Mouse (Mus musculus) cerebellum, adult 2 months (tissue): ENCODE data around the gene Gm49630. TPM values are rescaled to one million over a fixed set of nuclear protein-coding genes. Genes with fewer than 3 reads are reported as not detected.
"Not testable (repeated sequence)": the region's sequence is repeated elsewhere in the genome, so short reads cannot be mapped to it uniquely, and the experiment has no call there.

Experiments used
- DNase-seq, 2 experiments: peaks; one replicate each; pipeline ENCODE4 v3.0.0; 2021
- H3K27ac ChIP-seq: fragments of 200-500 bp; 2 replicates; pipeline ENCODE4 v1.5.1; 2012; ENCODE audit warnings: low read length, control low read depth, inconsistent platforms; ENCODE audit not compliant: insufficient read depth
- H3K27me3 ChIP-seq: fragments of 200-500 bp; 2 replicates; pipeline ENCODE4 v1.6.1; 2012; ENCODE audit warnings: inconsistent platforms, mild to moderate bottlenecking, low read length, moderate library complexity; ENCODE audit not compliant: control insufficient read depth, insufficient read depth
- H3K4me1 ChIP-seq: fragments of 200-500 bp; 2 replicates; pipeline ENCODE4 v1.6.1; 2011; ENCODE audit warnings: low read length; ENCODE audit not compliant: control insufficient read depth, insufficient read depth
- H3K4me3 ChIP-seq: fragments of 200-500 bp; replicated peaks from 2 replicates; pipeline ENCODE3; 2011; ENCODE audit warnings: mild to moderate bottlenecking, low read depth, low read length, control low read depth; ENCODE audit not compliant: insufficient read depth
- CTCF ChIP-seq: fragments of 200-500 bp; IDR thresholded peaks from 2 replicates; pipeline ENCODE4 v1.5.1; 2011; ENCODE audit warnings: low read depth, mild to moderate bottlenecking, control low read depth, low read length, moderate library complexity, borderline replicate concordance; ENCODE audit not compliant: insufficient read depth
- WGBS: fragments of 180-500 bp; shearing (Covaris S2); methylation state at CpG from one replicate; pipeline ENCODE4 v1.1.7; 2018; 5-methylcytosine and 5-hydroxymethylcytosine counted together
- polyA plus RNA-seq: library from polyadenylated mRNA; depleted of rRNA; stranded (reverse); fragments of >200 nt; gene quantifications from 2 replicates; pipeline ENCODE4 v1.2.3, GENCODE M21; 2012; rRNA removed

Gm49630 gene
- not detected in 2 replicates for polyA plus RNA-seq

DNA sequence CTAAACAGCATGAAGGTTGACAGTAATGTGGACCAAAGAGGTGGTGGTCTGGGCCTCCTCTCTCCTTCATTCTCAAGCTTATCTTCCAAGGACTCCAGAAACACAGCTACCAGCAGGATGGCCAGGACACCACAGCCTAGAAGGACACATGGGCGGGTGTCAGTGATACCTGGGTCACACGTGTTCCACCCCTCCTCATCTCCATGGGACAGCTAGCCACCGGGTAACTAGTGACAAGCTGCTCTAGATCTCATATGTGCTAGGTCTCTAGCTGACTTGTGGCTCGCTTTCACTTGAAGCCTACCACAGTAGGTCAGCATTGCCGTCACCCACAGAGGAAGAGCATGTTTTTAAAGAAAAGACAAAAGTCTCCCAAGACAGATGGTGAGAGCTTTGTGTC lies at the start of gene Gm49630:
Gene Gm49630 (minus strand): TSS at position 101 of the 400 bp plus-strand sequence.
- 96% methylated on average over 3 of the region's 5 CpGs for WGBS
- not testable (repeated sequence) for DNase-seq, H3K4me1 ChIP-seq, H3K27me3 ChIP-seq, H3K27ac ChIP-seq, H3K4me3 ChIP-seq

DNA sequence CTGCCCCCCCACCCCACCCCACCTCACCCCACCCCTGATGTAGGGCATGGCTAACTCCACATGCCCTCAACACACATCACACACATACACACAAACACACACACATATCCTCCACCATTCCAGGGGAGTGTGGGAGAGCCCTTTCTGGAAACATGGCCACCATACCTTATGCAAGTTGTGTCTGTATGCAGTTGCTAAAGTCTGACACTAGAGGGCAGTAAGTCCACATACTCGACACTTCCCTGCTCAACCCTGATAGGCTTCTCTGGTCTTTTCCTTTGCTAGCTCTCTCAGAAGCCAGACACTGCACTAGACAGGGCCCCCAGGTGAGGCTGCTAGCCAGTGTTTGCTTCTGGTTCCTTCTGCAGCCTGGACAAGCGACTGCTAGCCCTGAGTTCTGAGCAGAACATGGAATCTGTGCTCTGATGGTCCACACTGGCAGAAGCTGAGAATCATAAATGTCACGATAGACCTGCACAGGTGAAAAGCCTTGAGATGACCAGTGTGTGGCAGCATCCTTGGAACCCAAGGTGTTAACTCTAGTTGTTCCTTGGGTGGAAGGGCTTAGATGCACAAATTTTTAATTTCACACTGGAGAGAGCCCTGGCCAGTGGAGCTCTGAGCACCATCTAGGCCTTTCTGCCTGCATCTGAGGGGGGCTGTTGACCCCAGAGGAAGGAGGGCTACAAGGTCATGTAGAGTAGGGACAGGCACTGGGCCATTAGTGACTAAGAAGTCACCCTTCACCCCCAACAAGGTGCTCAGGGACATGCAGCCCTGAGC lies 48.6 kb upstream of the Gm49630 start:
- 33% methylated on average over 3 of the region's 3 CpGs for WGBS
- H3K4me1 ChIP-seq, H3K27ac ChIP-seq, H3K27me3 ChIP-seq, H3K4me3 ChIP-seq: not testable (repeated sequence)
- TF ChIP-seq CTCF = peak; percentile 29; the same call in 1 of the 2 replicates
- peak; percentile 2 to 15 for DNase-seq

DNA sequence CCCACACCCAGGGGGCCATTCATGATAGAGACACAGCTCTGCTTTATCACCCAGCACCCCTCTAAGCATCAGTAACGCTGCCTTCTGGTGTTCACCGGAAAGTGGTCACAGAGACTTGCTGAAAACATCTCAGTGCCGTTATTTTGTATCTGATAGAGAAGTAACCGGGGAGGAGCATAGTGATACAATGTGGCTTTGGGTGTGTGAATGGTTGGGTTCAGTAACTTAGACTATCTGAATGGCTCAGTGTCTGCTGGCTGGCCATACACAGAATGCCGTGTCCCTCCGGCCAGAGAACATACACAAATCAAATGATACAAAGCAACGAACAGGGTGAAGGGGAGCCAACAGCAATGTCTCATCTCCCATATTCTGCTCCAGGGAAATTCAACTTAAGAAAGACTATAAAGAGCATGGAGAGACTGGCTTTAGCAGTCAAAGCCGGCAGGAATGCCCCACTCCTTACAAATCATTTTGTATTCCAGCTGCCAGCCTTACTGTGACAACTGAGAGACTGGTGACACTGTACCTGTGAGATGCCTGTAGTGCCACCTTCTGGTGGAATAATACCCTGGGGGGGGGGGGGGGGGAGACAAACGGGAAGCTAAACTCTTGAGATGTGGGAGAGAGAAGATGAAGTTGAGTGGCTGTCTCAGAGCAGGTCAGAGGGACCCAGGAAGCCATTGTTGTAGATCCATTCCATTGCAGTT lies 43.0 kb upstream of the Gm49630 start:
- not testable (repeated sequence) for H3K4me1 ChIP-seq, H3K27ac ChIP-seq, DNase-seq, H3K4me3 ChIP-seq, H3K27me3 ChIP-seq
- WGBS = 73% methylated on average over 9 of the region's 9 CpGs

DNA sequence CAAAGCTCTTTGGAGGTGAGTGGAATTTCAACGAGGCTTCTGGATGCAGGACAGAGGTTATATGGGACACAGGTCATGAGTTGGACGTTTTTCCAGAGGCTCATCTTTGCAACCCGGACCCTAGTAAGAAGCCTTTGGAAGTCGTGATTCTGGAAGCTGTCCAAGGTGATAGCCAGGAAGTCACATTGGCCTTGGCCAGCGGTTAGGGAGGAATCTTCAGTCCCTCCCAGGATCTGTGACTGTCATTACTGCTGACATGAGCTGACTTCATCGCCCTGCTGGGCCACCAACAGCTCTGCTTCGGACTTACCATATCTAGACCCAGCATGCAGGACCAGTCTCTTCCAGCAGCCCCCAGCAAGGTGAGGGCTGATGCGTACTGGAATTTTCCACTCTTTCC lies 41.6 kb upstream of the Gm49630 start:
- WGBS = 58% methylated on average over 8 of the region's 8 CpGs
- not testable (repeated sequence) for DNase-seq, H3K4me1 ChIP-seq, H3K27ac ChIP-seq, H3K27me3 ChIP-seq, H3K4me3 ChIP-seq

DNA sequence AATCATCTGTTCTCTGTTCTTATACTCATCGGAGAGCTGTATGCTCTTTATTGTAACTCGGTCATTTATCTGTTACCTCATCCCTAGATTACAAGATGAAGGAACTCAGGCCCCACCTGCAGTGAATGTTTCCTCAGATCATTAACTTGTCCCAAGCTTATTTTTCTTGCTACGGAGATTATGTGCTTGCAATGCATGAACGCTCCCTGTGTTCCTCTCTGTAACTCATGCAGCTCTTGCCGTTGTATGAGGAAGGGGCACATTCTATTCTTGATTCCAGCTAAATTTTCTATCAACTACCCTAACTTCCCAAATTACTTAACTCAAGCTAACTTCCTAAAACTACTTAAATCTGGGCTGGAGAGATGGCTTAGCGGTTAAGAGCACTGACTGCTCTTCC lies 28.0 kb upstream of the Gm49630 start:
- 61% methylated on average over 6 of the region's 6 CpGs for WGBS
- DNase-seq, H3K4me1 ChIP-seq, H3K27me3 ChIP-seq, H3K27ac ChIP-seq, H3K4me3 ChIP-seq: not testable (repeated sequence)

DNA sequence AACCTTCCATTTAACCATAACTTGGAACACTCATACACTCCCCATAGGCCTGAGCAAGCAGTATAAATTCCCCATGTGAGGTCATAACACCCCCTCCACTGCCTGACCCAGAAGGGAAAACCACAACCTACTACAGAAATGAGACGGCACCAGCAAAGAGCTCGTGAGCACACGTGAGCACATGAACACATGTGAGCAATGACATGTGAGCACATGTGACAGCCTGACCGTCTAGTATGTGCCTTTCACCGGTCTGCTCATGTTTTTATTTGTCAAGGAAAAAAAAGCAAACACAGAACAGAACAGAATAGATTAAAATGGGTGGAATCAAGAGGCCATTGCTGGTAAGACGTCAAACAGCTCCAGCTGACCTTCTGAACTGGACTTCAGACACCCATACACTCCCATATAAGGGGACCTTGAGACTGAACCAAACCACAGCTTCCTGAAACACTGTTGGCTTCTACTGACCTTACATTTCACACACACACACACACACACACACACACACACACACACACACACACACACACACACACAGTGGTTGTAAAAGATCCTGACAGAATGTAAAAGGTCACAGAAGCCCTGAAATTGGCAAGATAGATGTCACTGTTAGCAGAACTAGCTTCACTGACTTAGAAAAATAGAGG lies 26.5 kb upstream of the Gm49630 start:
- not testable (repeated sequence) for DNase-seq, H3K4me3 ChIP-seq, H3K4me1 ChIP-seq, H3K27ac ChIP-seq, H3K27me3 ChIP-seq
- 90% methylated on average over 6 of the region's 6 CpGs for WGBS

DNA sequence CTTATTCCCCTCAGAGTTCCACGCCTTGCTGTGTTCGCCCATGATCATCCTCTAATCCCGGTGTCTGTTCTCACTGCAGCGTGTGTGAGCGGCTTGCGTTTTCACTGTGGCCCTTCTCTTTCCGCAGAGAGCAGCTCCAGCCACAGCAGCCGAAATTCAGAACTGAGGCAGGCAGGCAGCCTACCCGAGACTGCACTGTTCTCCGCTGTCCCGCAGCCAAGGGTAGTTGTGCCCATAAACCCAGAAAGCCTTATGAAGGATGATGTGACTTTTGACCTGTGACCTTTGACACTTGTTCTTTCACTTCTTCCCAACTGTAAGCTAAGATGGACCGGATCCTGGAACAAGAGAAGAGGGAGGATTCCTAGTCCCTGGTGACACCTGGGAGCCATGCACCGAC lies 25.3 kb upstream of the Gm49630 start:
- 86% methylated on average over 13 of the region's 13 CpGs for WGBS
- DNase-seq, H3K4me1 ChIP-seq, H3K27me3 ChIP-seq, H3K4me3 ChIP-seq, H3K27ac ChIP-seq: not testable (repeated sequence)

DNA sequence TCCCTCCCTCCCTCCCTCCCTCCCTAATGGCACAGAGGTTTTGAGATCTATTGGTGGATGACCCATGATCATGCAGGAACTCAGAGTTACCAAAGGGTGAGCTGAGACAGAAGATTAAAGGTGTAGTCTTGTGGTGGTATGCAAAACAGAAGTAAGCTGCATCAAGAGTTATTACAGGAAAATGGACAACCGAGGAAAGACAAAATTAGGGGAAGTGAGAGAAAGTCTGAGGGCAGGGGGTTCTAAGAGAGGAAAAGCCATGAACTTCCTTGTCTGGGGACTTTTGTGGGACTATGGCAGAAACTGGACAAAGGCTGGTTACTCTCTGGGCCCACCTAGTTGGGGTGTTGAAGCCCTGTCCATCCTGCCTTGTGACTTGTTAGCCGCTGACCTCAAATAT lies 24.5 kb upstream of the Gm49630 start:
- not testable (repeated sequence) for H3K4me3 ChIP-seq, H3K27me3 ChIP-seq, H3K27ac ChIP-seq, H3K4me1 ChIP-seq, DNase-seq
- no CpG with 5 or more reads among the region's 2 CpGs for WGBS

DNA sequence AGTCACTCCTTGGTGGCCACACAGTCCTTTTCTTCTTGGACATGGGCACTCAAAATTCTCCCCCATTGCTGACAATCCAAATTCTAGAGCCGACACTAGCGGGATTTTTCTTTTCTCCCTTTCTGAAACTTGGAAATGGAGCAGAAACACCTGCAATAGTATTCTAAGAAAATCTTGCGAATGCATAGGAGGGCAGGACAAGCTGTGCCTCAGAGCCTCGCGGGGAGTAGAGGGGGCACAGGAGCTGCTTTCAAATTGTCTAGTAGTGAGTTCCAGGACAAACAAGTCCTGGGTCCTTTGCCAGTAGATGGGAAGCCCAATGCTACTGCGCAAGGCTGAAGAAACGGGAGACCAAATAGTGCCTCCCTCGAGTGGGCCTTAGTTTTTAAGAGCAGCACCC lies 23.9 kb upstream of the Gm49630 start:
- not testable (repeated sequence) for H3K4me1 ChIP-seq, H3K4me3 ChIP-seq, H3K27me3 ChIP-seq, DNase-seq, H3K27ac ChIP-seq
- 92% methylated on average over 8 of the region's 8 CpGs for WGBS

DNA sequence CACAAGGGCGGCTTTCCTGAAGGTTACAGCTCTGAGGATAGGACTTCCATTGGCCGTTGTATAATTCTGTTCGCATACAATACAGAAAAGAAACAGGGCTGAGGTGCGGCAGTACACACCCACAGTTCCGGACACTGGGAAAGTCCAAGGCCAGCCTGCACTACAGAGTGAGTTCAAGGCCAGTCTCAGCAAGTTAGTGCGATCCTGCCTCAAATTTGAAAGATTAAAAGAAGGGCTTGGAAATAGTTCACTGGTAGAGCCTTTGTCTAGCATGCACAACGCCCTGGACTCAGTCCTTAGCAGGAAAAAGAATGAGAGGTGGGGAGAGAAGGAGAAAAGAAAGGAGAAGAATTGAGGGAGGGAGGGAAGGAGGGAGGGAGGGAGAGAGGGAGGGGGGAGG lies 23.3 kb upstream of the Gm49630 start:
- 92% methylated on average over 7 of the region's 7 CpGs for WGBS
- H3K27me3 ChIP-seq = not testable (repeated sequence)

DNA sequence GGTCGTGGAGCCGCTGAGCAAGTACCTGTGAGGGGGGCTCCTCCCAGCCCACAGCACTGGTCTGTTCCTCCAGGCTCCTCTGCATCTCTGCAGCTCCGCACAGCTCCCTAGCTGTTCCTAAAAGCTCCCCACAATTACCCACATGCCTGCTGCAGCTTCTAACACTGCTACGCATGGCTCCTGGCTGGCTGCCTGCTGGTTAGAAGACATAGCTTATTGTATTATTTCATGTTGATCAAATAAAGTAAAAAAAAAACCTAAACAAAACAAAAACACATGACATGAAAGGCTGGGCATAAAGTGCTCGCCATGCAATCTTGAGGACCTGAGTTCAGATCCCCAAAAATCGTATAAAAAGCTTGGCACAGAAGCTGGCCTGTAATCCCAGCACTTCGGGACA lies 18.1 kb upstream of the Gm49630 start:
- not testable (repeated sequence) for H3K27me3 ChIP-seq, DNase-seq, H3K4me3 ChIP-seq, H3K27ac ChIP-seq, H3K4me1 ChIP-seq
- WGBS = 50% methylated on average over 7 of the region's 7 CpGs

More for the DNA sequence above, 23.3 kb upstream of the Gm49630 start:
- H3K4me1 ChIP-seq, DNase-seq, H3K4me3 ChIP-seq, H3K27ac ChIP-seq: not testable (repeated sequence)

DNA sequence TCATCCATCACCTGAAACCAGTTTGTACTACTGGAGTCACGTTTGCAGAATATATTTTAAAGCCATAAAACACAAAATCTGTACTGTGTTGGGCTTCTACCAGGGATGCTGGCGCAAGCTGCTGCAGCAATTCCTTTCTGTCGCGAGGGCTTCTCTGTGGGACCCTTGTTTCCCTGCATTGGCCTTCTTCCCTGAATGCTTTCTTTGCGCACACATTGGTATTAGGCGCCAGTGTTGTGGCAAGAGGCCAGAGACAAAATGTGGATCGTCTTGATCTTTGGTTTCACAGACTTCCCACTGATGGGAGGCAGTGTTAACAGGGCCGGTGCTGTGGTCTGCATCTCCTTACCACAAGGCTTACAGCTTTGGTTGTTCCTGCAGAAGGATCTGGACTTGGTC lies 17.2 kb upstream of the Gm49630 start:
- not testable (repeated sequence) for H3K27me3 ChIP-seq, H3K4me3 ChIP-seq, H3K27ac ChIP-seq, H3K4me1 ChIP-seq, DNase-seq
- WGBS = 48% methylated on average over 8 of the region's 8 CpGs
